Mouse (Mus musculus): ENCODE measurements around the gene Gm20388. TPM values are rescaled to one million over a fixed set of nuclear protein-coding genes. Genes with fewer than 3 reads are reported as not detected.
A peak's percentile ranks its signal among the peaks of the same experiment; 100 is the strongest.

Gm20388 gene
- total and polyA plus RNA-seq, 3 experiments, result 0.02 to 0.05 TPM; not detected in 1

DNA sequence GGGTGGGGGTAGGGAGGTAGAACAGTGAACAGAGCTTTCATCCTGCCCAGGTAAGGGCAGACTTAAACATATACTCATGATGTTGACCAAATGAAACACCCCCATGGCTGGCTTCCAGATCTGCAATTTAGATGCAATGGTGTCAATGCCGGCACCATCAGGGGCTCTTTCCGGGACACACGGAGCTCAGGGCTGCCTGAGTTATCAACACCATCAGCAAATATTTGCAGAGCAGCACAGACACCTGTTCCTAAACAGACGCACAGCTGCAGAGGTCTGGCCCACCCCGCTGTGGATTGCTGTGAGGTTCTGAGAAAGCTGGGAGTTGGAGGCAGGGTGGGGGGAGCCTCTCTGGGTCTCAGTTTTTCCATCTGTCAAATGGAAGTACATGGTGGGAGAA is 2855.5 kb downstream of the Gm20388 start:
- no peak for ATAC-seq (ENCODE audit: extremely low read depth, insufficient number of reproducible peaks, low FRiP score, poor library complexity, severe bottlenecking)
- peaks cover 81% of the 10 kb centered on the region for H3K27me3 ChIP-seq (ENCODE audit: insufficient read depth, low read length)
- H3K4me3 ChIP-seq (ENCODE audit: low read depth, low read length), result no peak overlapping the region
- peaks cover 62% of the 10 kb centered on the region for H3K4me1 ChIP-seq (ENCODE audit: insufficient read depth, low read depth, low read length)
- no peak for TF ChIP-seq TAL1 (conservative IDR thresholded peaks at IDR 0.05; ENCODE audit: low read depth, low read length)
- TF ChIP-seq CTCF (IDR thresholded peaks at IDR 0.05; ENCODE audit: low read depth, low read length), result no peak
- TF ChIP-seq POLR2AphosphoS5 (IDR thresholded peaks at IDR 0.05; ENCODE audit: insufficient replicate concordance, low read depth, low read length), result no peak
- no peak for TF ChIP-seq GATA1 (IDR thresholded peaks at IDR 0.05; ENCODE audit: borderline replicate concordance, low read length)
- no peak for TF ChIP-seq GATA2 (IDR thresholded peaks at IDR 0.05; ENCODE audit: borderline replicate concordance, low read depth, low read length)
- DNase-seq (ENCODE audit: low spot score), result no peak
- no peaks in the 10 kb centered on the region for H3K9me3 ChIP-seq (replicated peaks)
- no peaks in the 10 kb centered on the region for H3K36me3 ChIP-seq (replicated peaks)

DNA sequence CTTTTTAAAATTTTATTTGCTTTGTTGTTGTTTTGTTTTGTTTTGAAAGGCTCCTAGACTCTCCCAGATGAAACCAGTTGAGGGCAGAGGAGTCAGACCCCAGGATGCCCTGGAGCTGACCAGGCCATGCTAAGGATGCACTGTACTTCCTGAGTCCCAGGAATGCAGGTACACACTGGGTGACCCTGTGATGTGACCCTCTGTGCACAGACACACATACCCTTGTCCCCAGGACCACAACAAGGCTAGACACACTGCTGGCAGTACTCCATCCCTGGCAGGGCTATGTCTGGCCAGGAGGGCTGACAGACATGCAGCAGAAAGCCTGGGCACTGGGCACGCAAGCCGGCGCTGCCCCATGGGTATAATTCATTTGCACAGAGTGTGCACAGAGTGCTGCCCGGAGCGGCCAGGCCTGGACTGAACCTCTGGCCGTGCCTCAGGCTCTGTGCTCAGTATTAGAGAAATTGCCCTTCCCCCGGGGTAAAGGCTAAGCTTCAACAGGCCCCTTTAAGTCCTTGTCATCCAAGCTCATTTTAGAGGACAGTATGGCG is 2856.1 kb downstream of the Gm20388 start:
- ATAC-seq (ENCODE audit: extremely low read depth, insufficient number of reproducible peaks, low FRiP score, poor library complexity, severe bottlenecking) (no peak), DNase-seq (ENCODE audit: low spot score) (no peak)
- peaks cover 81% of the 10 kb centered on the region for H3K27me3 ChIP-seq (ENCODE audit: insufficient read depth, low read length)
- H3K36me3 ChIP-seq (replicated peaks), result no peaks in the 10 kb centered on the region
- H3K4me3 ChIP-seq (ENCODE audit: low read depth, low read length), result no peak overlapping the region
- H3K4me1 ChIP-seq (ENCODE audit: insufficient read depth, low read depth, low read length), result peaks cover 60% of the 10 kb centered on the region
- H3K9me3 ChIP-seq (replicated peaks), result no peaks in the 10 kb centered on the region
- TF ChIP-seq POLR2AphosphoS5 (IDR thresholded peaks at IDR 0.05; ENCODE audit: insufficient replicate concordance, low read depth, low read length) (no peak), GATA1 (IDR thresholded peaks at IDR 0.05; ENCODE audit: borderline replicate concordance, low read length) (no peak), GATA2 (IDR thresholded peaks at IDR 0.05; ENCODE audit: borderline replicate concordance, low read depth, low read length) (no peak), TAL1 (conservative IDR thresholded peaks at IDR 0.05; ENCODE audit: low read depth, low read length) (no peak), CTCF (IDR thresholded peaks at IDR 0.05; ENCODE audit: low read depth, low read length) (no peak)

DNA sequence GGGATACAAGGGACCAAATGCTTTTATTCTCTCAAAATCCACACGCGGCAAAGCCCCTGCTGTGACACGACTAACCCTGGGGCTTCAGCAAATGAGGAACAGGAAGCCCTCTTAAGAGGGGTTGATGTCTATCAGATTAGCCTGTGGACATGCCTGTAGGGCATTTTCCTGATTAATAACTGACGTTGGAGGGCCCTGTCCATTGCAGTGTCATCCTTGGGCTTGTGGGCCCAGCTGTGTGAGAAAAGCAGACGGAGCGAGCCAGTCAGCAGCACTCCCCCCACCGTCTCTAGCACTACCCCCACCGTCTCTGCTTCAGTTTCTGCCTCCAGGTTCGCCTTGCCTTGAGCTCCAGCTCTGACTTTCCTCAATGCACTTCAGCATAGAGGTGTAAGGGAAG is 2856.6 kb downstream of the Gm20388 start:
- Histone ChIP-seq H3K4me1 (ENCODE audit: insufficient read depth, low read depth, low read length) (peaks cover 55% of the 10 kb centered on the region), H3K27me3 (ENCODE audit: insufficient read depth, low read length) (peaks cover 81% of the 10 kb centered on the region), H3K4me3 (ENCODE audit: low read depth, low read length) (no peak overlapping the region)

DNA sequence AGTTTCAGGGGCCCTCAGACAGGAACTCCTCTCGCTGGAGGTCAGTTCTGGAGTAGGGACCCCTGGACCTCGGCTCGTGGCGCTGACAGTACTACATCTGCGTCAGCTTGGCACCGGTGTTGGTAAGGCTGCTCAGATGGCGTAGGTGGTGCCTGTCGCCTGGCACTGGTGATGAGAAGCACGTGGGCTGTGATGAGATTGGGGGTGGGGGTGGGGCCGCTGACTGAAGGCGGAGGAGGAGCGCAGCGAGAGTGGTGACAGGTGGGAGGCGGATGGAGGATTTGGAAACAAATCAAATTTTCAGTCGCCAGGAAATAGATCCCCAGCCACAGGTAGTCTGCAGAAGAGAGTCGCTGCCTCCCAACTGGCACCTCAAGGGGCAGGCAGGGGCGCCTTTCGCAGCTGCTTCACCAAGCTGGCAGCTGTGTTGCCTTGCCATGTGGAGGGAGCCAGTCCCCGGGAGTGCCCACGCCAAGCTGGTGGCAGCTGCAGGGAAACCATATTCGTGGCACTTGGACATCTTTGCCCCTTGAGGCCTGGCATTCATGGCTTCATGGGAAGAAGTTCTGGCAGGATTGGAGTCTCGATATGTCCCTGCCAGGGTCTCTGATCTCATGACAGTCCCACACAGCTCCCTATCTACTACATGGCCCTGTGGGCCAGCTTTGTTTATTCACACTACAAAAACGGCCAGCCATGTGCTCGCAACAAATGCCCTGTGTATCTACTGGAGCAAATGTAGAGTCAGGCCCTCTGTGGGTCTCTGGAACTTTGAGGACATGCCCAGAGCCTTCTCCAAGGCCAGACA is 2858.8 kb downstream of the Gm20388 start:
- peaks cover 35% of the 10 kb centered on the region for H3K4me1 ChIP-seq (ENCODE audit: insufficient read depth, low read depth, low read length)
- peaks cover 93% of the 10 kb centered on the region for H3K27me3 ChIP-seq (ENCODE audit: insufficient read depth, low read length)
- ATAC-seq (ENCODE audit: extremely low read depth, insufficient number of reproducible peaks, low FRiP score, poor library complexity, severe bottlenecking), result no peak

More for the DNA sequence above, 2856.6 kb downstream of the Gm20388 start:
- ATAC-seq (ENCODE audit: extremely low read depth, insufficient number of reproducible peaks, low FRiP score, poor library complexity, severe bottlenecking) (peak; percentile 45), DNase-seq (ENCODE audit: low spot score) (no peak)
- no peaks in the 10 kb centered on the region for H3K9me3 ChIP-seq (replicated peaks)
- no peak for TF ChIP-seq CTCF (IDR thresholded peaks at IDR 0.05; ENCODE audit: low read depth, low read length)
- no peak for TF ChIP-seq GATA1 (IDR thresholded peaks at IDR 0.05; ENCODE audit: borderline replicate concordance, low read length)
- no peak for TF ChIP-seq GATA2 (IDR thresholded peaks at IDR 0.05; ENCODE audit: borderline replicate concordance, low read depth, low read length)
- TF ChIP-seq POLR2AphosphoS5 (IDR thresholded peaks at IDR 0.05; ENCODE audit: insufficient replicate concordance, low read depth, low read length), result no peak
- no peak for TF ChIP-seq TAL1 (conservative IDR thresholded peaks at IDR 0.05; ENCODE audit: low read depth, low read length)
- no peaks in the 10 kb centered on the region for H3K36me3 ChIP-seq (replicated peaks)

DNA sequence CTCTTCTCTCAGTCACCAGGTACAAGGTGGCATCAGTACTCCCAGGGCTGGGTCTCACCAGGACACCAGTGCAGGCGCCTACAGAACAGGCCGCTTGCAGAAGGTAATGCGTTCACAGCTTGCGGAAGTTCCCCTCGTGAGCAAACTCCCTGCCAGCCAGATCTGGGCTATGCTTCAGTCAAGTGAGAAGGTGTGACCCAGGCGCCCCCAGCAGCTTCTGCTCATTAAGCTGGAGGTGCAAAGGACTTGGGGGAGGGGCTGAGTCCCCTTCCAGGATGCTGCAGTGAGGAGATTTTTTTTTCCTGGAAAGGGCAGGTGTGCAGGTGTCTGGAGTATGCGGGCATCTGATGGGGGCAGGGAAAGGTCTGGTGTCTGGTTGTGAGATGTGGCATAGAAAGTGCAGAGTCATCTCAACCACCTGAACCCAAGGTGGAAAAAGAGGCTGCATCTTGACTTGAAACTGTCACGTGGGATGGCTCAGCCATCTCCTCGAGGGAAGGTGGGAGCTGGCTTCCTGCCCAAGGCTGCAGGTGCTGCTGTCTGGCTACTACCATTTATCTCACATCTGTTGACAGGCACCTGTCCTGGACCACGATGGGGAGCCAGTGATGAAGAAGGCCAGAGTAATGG is 2861.9 kb downstream of the Gm20388 start:
- Histone ChIP-seq H3K9me3 (replicated peaks) (no peaks in the 10 kb centered on the region), H3K27me3 (ENCODE audit: insufficient read depth, low read length) (peaks cover 95% of the 10 kb centered on the region), H3K36me3 (replicated peaks) (no peaks in the 10 kb centered on the region), H3K4me3 (ENCODE audit: low read depth, low read length) (no peak overlapping the region), H3K4me1 (ENCODE audit: insufficient read depth, low read depth, low read length) (peaks cover 10% of the 10 kb centered on the region)
- DNase-seq (ENCODE audit: low spot score) (no peak), ATAC-seq (ENCODE audit: extremely low read depth, insufficient number of reproducible peaks, low FRiP score, poor library complexity, severe bottlenecking) (no peak)
- TF ChIP-seq CTCF (IDR thresholded peaks at IDR 0.05; ENCODE audit: low read depth, low read length) (no peak), TAL1 (conservative IDR thresholded peaks at IDR 0.05; ENCODE audit: low read depth, low read length) (no peak), POLR2AphosphoS5 (IDR thresholded peaks at IDR 0.05; ENCODE audit: insufficient replicate concordance, low read depth, low read length) (no peak), GATA1 (IDR thresholded peaks at IDR 0.05; ENCODE audit: borderline replicate concordance, low read length) (no peak), GATA2 (IDR thresholded peaks at IDR 0.05; ENCODE audit: borderline replicate concordance, low read depth, low read length) (no peak)

More for the DNA sequence above, 2858.8 kb downstream of the Gm20388 start:
- no peaks in the 10 kb centered on the region for H3K36me3 ChIP-seq (replicated peaks)
- TF ChIP-seq GATA2 (IDR thresholded peaks at IDR 0.05; ENCODE audit: borderline replicate concordance, low read depth, low read length), result no peak
- no peak for TF ChIP-seq POLR2AphosphoS5 (IDR thresholded peaks at IDR 0.05; ENCODE audit: insufficient replicate concordance, low read depth, low read length)
- no peak for TF ChIP-seq CTCF (IDR thresholded peaks at IDR 0.05; ENCODE audit: low read depth, low read length)
- H3K9me3 ChIP-seq (replicated peaks), result no peaks in the 10 kb centered on the region
- H3K4me3 ChIP-seq (ENCODE audit: low read depth, low read length), result no peak overlapping the region
- DNase-seq (ENCODE audit: low spot score), result no peak

Measured in G1E (cell line).